Mouse (Mus musculus): Measurements from ENCODE around the gene Osmr.

DNA sequence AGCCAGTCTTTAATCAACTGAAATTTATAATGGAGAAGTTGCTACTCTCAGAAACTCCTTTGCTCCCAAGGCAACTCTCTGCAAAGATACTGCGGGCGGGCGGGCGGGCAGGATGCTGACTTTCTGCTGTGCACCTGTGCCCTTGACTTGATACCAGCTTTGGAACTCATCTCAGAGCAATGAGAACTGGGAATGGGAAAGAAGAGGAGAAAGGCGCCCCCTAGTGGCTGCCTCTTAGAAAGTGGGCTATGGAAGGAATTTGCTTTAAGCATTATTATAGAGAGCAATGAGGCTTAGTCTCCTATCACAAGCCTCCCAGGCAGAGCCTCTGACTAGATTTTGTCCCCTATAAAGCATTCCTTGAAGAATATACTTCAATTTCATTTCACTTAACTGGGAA lies 9.0 kb upstream of the Osmr start:
- peak; percentile 23; the same call in 1 of the 2 replicates for TF ChIP-seq CTCF (IDR thresholded peaks at IDR 0.05; ENCODE audit: extremely low read depth, insufficient read depth, insufficient read length, insufficient replicate concordance)
- no peak for TF ChIP-seq POLR2A (IDR thresholded peaks at IDR 0.05; ENCODE audit: low read depth, low read length)

Data from spleen, adult 2 months (tissue).